Mouse (Mus musculus): ENCODE results near the gene Lgr5.

Gene Lgr5

DNA sequence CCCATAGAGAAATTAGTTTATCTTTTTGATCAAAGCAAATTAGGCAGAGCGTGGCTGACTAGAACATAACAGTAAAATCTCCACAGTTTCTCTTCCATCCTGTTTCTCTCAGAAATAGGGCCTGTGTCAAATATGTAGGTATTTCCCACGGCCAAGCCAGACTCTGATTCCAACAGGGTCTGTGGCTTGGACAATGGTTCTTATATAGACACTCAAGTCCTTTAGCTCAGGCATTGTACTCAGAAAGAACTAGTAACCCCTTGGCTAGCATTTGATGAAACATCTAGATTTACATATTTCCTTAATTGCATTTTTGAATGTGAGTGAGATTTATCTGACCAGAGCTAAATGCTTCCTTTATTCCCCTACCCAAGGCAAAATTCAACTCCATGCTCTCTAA, 17.0 kb downstream of the Lgr5 start:
- no peak for DNase-seq (ENCODE audit: low spot score)

DNA sequence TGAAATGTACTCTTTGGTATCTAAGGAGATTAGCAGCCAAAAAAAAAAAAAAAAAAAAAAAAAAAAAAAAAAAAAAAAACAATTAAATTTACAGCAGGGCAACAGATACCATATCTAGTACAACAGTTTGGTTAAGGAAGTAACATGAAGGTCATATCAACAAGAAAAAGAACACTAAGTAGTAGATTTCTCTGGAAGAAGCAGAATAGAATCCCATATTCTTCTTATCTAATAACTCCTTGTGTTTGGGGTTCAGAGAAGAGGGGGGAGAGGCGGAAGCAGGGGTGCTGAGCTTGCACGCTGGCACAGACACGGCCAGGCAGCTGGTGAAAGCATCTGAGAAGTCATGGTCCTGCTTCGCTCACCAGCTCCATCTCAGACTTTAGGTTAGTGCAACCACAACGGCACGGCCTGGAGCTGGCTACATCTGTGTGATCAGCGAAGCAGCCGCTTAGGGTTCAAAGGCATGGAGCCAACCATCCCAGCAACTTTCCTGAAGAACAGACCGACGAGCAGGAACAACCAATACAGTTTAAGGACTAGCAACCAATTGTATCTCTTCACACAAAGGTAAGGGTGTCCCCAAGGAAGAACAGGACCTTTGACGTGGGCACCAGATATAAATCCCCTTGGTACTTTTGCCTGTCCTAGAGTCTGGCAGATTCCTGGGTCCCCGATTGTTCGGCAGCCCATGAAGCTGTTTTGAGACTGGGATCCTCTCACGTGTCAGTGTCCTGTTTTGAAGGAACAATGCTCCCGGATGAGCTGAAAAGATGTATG, 17.7 kb downstream of the Lgr5 start, which contains the start of gene A930009A15Rik:
TSS of gene A930009A15Rik (plus strand) at position 275 of the 780 bp plus-strand sequence.
- no peak for DNase-seq (ENCODE audit: low spot score)

DNA sequence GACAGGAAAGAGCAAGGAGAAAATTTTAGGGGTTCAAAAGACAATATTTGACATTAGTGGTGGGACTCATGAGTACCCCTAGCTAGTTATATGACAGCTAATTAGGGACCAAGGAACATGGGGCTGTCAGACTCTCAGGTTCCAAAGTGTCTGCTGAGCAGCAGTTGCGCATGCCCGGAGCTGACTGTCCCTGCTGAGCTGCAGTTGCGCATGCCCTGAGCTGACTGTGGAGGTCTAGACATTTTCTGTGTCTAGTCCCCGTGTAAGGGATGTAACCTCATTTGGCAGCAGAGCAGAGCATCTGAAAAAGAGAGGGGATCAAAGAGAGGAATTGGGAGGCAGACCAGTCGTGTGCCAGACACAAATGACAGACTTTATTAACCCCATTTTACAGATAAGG, 23.6 kb downstream of the Lgr5 start:
- DNase-seq (ENCODE audit: low spot score) = no peak

DNA sequence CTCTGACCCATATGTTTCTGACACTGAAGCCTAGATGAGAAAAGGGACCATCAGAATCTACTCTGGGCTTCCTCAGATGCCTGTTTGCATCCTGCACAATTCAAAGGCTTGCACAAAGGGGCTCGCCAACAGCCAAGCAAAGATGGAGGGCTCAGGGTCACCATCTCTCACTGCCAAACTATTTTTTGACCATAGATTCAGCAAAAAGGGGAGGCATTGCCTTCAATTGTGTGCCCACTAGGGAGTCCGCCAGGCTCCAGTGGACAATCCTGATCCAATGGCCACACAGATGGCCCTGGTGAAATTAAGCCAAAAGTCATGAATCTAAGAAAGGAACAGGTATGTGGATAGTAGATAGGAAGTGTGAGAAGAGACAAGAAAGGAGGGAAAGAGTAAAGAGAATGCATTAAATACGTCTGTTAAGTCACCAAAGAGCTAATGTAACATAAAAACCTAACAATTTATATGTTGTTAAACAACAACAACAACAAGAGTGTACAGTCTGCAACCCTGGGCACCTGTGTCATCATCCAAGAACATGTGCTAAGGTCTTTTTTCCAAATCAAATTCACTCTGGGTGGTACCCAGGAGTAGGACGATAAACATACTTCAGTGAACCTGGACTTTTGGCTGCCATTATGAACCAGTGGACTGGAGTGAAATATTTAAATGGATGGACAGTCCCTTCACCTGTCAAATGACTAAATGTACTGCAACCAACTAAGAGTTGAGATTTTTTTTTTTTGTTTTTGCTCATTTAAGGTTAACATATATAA, 24.5 kb downstream of the Lgr5 start:
- DNase-seq (ENCODE audit: low spot score) = no peak

DNA sequence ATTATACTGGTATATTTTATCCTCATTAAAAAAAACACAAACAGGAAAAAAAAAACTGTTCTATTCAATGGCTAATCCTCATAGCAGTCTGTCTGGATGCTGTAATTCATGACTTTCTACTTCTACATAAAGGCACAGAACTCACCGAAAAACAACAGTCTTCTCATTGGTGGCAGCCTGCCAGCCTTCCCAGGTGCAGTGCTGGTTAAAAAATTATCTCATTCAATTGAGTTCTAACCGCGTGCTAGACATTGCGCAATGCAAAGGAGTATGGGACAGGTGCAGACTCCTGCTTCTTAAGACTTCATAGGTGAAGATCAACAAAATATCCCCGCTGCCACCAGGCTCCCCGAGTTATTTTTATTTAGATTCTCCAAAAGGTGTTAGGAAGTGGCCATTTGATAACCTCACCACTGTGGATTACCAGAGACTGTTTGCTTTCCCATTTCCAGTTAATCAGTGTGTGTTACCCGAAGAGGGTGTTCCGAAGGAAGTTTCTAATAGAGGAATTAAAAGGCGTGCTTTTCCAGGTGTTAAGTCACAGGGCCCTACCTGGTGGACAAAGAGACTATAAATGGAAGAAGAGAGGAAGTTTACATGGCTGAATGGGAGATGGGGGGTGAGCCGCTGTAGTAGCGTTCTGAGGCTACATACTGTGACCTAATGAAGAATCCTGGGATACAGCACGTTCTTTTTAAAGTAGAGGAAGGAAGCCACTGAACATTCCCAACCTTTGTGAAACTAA, 26.3 kb downstream of the Lgr5 start:
- DNase-seq (ENCODE audit: low spot score) = no peak

DNA sequence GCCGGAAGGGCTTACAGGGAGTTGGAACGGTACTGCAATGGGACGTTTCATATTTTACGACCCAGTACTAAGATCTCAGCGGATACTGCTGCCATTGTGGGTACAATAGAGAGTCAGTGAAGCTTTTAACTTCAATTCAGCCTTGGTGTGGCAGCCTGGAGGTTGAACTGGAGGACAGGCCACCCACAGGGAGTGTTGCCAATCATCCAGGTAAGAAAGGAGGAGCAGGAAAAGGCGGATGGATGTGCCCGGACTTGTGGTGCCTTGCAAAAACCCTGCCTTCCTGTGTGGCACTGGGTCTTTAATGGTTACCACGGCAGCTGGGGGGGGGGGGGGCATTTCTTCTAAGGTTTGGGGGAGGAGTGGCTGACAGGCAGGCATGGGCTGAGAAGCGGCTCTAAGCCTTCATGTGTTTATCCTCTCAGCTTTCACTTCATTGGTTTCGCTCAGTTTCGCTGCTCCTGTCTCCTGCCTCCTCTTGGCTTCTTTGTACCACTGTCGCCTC, 30.8 kb downstream of the Lgr5 start:
- no peak for DNase-seq (ENCODE audit: low spot score)

DNA sequence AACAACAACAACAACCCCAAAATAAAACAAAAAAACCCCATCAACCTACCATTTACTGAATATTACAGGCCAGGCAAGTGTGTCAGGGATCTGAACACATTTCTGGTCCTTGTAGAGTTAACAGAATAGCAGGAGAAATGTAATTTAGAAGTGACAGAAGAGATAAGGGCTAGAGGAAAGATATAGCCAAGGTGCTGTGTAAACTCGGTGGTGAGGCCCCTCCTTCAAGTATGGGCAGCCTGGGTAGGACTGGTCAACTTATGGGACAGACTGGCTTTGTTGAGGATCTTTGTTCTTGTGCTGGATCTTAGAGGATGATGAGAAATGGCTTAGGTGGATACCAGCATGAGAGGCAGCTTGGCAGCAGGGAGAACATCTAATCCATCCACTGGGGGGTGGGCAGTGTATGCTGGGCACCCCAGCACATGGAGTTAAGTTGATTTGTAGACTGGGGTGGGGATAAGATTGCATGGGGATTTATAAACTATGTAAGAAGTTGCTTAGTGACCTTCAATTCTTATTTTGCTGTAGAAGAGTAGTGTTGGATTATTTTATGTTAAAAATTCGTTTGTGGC, 32.3 kb downstream of the Lgr5 start:
- no peak for DNase-seq (ENCODE audit: low spot score)

DNA sequence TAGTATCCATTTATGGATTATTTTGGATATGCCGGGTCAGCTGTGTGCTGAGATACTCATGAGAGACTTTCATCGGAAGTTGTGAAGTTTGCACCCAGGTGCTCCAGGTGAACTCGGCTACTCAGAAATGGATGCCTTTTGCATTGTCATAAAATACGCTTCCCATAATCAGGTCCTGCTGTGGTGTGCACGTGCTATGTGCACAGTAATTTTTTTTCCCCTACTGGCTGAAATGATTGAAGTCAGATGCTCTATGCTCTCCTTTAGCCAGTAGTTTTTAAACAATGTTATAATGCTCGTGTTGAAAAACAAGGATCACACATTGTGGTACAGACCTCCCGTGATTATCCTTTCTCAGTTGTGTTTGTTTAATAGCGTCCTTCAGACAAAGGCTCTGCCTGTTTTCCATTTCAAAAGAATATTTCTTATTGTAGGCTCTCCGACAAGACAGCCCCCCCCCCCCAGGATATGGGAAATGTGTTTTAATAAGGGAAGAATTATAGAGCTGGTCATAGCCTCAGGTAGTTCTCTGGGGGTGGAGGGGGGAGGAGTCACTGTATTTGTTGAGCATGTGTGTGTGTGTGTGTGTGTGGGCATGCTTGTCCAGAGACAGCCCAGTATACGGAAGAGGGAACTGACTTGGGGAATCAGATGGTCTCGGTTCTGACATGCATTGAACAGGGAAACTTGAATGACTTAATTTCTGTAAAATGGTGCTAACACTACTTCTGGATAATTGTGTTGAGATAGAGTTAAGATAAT, 34.0 kb downstream of the Lgr5 start:
- no peak for DNase-seq (ENCODE audit: low spot score)

DNA sequence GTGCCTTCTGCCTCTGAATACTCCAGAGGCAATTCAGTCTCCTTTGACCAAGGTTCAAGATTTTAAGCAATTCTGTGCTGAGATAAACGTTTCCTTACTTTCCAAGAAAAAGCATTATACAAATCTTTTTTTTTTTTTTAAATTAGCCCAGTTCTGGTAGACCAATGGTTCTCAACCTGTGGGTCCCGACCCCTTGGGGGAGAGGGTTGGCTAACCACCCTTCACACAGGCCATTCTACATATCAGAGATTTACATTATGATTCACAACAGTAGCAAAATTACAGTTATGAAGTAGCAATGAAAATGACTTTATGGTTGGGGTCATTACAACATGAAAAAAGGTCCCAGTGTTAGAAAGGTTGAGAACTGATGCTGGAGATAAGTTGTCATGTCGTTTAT, 36.5 kb downstream of the Lgr5 start:
- DNase-seq (ENCODE audit: low spot score) = no peak

DNA sequence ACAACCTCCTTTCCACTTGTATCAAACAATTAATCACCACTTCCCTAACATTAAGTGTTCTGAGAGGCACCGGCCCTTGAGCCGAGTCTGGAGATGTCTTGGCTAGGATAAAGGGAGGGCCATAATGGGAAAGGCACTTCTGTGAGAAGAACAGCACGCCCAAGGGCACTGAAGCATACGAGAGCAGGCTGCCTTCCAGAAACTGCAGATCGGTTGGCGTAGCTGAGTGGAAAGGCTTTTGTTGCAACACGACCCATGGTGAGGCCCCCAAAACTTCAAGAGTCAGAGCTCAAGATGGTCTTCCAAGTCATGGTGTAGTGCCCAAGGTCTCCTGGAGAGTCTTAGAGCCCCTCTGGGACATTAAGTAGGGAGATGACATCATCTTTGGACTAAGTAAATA, 37.3 kb downstream of the Lgr5 start:
- DNase-seq (ENCODE audit: low spot score) = no peak

DNA sequence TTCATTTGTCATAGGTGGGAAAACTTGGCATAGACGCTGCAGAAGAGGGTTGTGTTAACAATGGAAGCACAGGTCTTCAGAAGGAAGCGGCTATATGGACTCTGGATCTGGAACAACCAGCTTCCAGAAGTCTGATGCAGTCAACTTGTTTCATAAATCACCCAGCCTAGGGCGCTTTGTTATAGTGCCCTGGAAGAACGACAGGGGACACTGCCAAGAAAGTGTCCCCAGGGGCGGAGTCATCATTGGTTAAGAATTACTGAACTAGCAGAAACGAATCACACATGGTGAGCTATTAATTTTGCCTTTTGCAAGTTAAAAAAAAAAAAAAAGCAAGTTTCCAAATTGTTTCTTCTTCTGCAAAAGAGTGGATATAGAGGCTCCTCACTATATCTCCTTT, 44.7 kb downstream of the Lgr5 start:
- DNase-seq (ENCODE audit: low spot score) = no peak

DNA sequence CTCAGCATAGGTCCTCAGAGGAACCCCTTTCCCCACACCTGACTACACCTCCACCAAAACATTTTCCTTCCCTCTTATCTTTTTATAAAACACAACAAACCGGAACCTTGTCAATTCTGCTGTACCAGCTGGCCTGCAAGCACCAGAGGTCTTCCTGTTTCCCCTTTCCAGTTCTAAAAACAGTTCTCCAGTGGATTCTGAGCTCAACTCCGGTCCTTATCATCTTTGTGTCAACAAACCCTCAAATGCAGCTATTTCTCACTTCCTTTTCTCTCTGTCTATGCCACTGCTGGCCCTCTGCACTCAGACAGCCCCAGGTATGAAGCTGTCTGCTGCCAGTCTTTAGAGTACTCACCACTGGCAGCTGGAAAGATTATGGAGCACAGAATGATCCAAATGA, 56.8 kb downstream of the Lgr5 start:
- DNase-seq (ENCODE audit: low spot score) = no peak

DNA sequence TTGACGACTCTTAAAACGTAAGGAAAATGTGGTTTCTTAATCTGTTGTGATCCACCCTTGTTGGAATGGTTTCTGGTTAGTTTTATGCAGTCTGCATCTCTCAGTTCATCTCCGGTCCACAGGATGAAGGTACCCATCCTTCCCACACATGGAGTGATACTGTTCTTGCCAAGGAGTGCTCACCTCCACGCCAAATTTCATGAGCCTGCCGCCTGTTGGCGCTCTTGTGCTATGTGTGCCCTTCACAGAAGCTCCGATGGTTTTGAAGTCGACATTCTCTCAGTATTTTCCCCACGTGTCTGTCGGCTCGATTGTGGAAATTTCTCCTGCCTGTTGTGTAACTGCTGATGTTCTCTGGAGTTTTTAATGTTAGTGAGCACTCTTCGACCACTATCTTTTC, 57.8 kb downstream of the Lgr5 start:
- DNase-seq (ENCODE audit: low spot score) = no peak

DNA sequence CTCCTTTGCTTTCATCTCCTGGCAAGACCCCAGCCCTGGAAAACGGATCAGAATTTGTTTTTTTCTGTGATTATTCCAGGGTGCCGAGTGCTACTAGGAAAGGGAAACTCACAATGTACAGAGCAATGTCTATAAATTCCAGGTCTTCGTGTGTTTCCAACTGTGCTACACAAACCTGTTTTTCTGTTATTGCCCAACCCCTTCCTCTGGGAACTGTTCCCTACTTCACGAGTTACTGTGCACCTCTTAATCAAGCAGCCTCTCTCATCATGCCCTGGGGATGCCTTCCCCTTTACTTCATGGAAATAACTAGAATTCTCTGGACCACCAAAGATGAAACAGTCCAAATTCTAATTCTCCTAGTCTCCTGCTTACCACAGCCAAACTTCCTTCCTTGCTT, 58.7 kb downstream of the Lgr5 start:
- no peak for DNase-seq (ENCODE audit: low spot score)

DNA sequence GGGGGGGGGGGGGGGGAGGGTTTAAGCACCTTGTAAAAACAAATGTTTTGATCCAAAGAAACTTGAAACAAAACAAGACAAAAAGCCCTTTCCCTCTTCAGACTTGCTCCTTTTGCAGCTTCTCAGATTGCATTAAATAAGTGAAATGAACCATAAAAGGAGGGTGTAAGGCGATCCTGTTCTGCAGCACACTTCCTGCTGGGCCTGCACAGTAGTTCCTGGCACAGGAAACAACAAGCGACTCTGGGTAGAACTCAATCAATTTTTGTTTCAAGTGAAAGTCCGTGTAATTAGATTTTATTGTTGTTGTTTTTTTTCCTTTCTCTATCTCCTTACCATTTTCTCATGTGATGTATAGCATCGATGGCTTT, 66.5 kb downstream of the Lgr5 start:
- no peak for DNase-seq (ENCODE audit: low spot score)

DNA sequence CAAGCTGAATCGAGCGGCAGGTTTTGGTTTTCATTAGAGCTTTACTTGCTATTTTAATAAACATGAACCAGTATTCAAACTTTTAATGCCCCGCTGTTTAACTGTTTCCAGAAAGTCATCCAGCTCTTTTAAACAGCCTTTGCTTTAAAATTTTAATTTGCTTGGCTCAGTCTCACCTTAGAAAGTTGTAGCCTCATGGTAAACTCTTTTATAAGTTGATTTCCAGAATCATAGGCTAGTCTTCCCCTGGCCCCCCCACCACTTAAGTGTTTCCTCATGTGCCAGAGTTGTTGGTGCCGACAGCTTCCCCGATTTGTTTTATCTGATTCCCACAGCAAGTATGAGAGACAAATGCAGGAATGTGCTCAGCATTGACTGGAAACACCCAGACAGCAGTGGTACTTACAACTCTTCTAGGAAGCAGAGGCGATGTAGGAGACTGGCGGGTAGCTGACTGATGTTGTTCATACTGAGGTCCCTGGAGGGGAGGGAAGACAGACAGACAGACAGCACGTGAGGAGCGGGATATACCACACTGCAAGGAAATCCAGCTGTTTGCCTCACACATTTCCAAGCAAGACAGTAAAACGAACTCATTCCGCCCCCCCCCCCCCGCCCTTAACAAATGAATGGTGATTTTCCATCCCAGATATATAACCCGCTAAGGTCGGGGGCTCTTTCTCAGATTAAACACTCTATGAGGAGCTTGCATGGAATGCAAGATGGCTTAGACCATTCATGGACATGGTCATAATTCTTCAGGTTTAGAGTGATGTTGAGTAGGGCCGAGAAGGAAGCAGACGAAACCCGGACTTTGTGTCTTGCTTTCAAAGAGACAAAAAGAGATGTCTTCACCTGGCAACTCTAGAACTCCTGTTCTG, 67.1 kb downstream of the Lgr5 start:
- no peak for DNase-seq (ENCODE audit: low spot score)

DNA sequence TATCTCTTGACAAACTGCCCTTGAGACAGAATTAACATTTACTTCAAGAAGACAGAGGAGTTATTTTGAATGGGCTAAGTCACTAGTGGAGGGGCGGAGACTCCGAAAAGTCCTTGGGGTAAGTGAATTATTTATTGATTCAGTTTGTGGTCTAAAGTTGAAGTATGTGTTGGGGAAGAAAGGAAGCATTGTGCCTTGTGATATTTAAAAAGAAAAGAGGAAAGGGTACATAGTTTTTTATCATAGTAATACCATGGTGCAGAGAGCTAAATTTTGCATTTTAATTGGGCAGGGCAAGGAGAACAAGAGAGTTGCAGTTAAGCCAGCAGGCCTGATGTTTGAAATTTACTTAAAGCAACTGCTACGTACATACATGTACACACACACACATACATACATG, 68.7 kb downstream of the Lgr5 start:
- DNase-seq (ENCODE audit: low spot score) = no peak

DNA sequence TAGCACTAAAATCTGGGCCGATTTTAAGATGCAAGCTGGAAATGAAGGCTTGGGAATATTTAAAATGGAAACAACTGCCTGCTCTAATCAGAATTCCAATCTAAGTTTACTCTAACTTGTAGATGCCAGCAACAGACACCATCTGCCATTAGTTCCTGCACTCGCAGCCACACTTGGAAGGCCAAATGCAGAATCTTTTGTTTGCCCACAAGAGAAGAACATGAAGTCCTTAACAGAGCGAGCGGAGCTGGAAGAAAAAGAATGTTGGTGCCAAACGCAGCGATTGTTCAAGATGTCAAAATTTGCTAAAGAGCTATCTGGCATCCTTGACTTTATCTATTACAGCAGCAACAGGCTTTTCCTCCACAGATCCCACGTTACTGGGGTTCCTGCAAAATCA, 72.1 kb downstream of the Lgr5 start:
- peak; percentile 46 for DNase-seq (ENCODE audit: low spot score)

DNA sequence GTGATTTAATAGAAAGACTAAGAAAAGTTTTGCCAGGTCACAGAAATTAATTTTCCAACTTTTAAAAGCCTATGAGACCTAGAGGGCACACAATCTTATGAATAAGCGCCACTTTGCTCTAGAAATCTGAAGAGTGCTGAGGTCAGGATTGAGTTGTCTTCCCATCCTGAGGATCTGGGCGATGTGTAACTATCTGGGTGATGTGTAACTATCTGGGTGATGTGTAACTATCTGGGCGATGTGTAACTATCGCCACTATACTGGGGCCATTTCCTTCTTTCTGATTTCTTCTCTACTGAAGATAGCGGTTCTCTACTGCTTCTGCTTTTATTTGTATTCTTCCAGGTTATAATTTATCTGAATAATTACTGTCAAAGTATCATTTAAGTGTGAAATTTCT, 76.6 kb downstream of the Lgr5 start:
- no peak for DNase-seq (ENCODE audit: low spot score)

DNA sequence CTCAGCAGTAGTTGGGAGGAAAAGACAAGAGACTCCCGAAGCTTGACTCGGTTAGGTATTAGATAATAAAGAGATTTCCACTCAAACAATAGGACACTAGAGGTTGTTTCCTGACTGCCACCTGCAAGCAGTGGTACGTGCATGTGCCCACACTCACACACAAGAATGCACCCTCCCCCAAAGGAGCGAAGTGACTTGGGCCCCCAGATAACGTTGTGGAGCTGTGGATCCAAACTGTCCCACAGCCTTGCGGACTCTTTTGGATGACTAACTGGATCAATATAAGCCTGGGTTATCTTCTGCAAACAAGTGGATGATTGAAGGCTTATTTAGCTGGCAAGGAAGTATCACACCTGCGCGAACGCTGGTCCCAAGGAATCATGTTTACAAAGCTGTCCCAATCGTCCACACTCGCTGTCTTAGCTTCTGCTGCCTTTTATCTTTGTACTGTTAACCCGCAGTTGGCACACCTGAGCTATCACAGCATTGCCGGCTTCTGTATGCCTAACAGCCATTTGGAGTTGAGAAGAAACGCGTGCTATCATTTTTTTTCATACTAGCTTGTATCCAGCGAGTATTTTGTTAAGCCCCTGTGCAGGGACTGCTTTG, 81.8 kb downstream of the Lgr5 start:
- no peak for DNase-seq (ENCODE audit: low spot score)
